Mouse (Mus musculus) 416B (cell line): ENCODE data around the gene Rai1.

Source experiments
- DNase-seq: peaks from one replicate; pipeline ENCODE4 v3.0.0; 2011; ENCODE audit warnings: low read depth

Rai1 gene

GRCm38 (mm10) chr11:60104810-60105592, at the start of gene Rai1:
Gene Rai1 (plus strand): TSS chr11:60105013.
- DNase-seq, result peak; percentile 82

- no peak for DNase-seq
Observed at GRCm38 (mm10) chr11:60056520-60056919, 48.3 kb upstream of the Rai1 start.

GRCm38 (mm10) chr11:60057987-60058386, 46.8 kb upstream of the Rai1 start:
- no peak for DNase-seq

- DNase-seq, result no peak
Observed at GRCm38 (mm10) chr11:60058441-60058840, 46.4 kb upstream of the Rai1 start.

GRCm38 (mm10) chr11:60060026-60060425, 44.8 kb upstream of the Rai1 start:
- DNase-seq, result no peak

GRCm38 (mm10) chr11:60061504-60062006, 43.3 kb upstream of the Rai1 start:
- DNase-seq, result no peak

- DNase-seq, result no peak
Observed at GRCm38 (mm10) chr11:60065267-60065666, 39.5 kb upstream of the Rai1 start.

GRCm38 (mm10) chr11:60067646-60068045, 37.2 kb upstream of the Rai1 start:
- DNase-seq, result no peak

GRCm38 (mm10) chr11:60068631-60069030, 36.2 kb upstream of the Rai1 start:
- DNase-seq, result no peak

GRCm38 (mm10) chr11:60070599-60070998, 34.2 kb upstream of the Rai1 start:
- peak; percentile 82 for DNase-seq

- peak; percentile 76 for DNase-seq
Observed at GRCm38 (mm10) chr11:60071221-60071620, 33.6 kb upstream of the Rai1 start.

- peak; percentile 50 for DNase-seq
Observed at GRCm38 (mm10) chr11:60073121-60073520, 31.7 kb upstream of the Rai1 start.

- DNase-seq, result peak; percentile 55
Observed at GRCm38 (mm10) chr11:60073936-60074502, 30.8 kb upstream of the Rai1 start.

GRCm38 (mm10) chr11:60076183-60076582, 28.6 kb upstream of the Rai1 start:
- peak; percentile 85 for DNase-seq

- DNase-seq, result peak; percentile 92
Observed at GRCm38 (mm10) chr11:60076790-60077189, 28.0 kb upstream of the Rai1 start.

GRCm38 (mm10) chr11:60084589-60084988, 20.2 kb upstream of the Rai1 start:
- peak; percentile 74 for DNase-seq

GRCm38 (mm10) chr11:60086676-60087075, 18.1 kb upstream of the Rai1 start:
- DNase-seq, result no peak

- peak; percentile 56 for DNase-seq
Observed at GRCm38 (mm10) chr11:60088947-60089346, 15.9 kb upstream of the Rai1 start.

- DNase-seq, result peak; percentile 87
Observed at GRCm38 (mm10) chr11:60090696-60091421, 14.0 kb upstream of the Rai1 start.

GRCm38 (mm10) chr11:60091422-60091761, 13.4 kb upstream of the Rai1 start:
- DNase-seq, result no peak

GRCm38 (mm10) chr11:60093227-60093626, 11.6 kb upstream of the Rai1 start:
- no peak for DNase-seq

- DNase-seq, result no peak
Observed at GRCm38 (mm10) chr11:60093984-60094587, 10.7 kb upstream of the Rai1 start.
